Mouse (Mus musculus) thymus, adult 2 months (tissue): ENCODE data around the gene Mum1. TPM values are rescaled to one million over a fixed set of nuclear protein-coding genes. Genes with fewer than 3 reads are reported as not detected.

Source experiments
- DNase-seq: peaks from one replicate; pipeline ENCODE4 v3.0.0; 2021
- H3K27ac ChIP-seq: fragments of 200-500 bp; 2 replicates; pipeline ENCODE4 v1.5.1; 2012; ENCODE audit warnings: low read length, control low read depth; ENCODE audit not compliant: control insufficient read depth, insufficient read depth
- H3K27me3 ChIP-seq: fragments of 200-500 bp; 2 replicates; pipeline ENCODE4 v1.6.1; 2012; ENCODE audit warnings: mild to moderate bottlenecking, low read length, moderate library complexity, mixed read lengths; ENCODE audit not compliant: control insufficient read depth, insufficient read depth
- H3K36me3 ChIP-seq: fragments of 200-500 bp; 2 replicates; pipeline ENCODE4 v1.6.1; 2012; ENCODE audit warnings: mild to moderate bottlenecking, low read length, moderate library complexity; ENCODE audit not compliant: control insufficient read depth, insufficient read depth
- H3K4me1 ChIP-seq: fragments of 200-500 bp; replicated peaks from 2 replicates; pipeline ENCODE4 v1.6.1; 2012; ENCODE audit warnings: low read length; ENCODE audit not compliant: control insufficient read depth, insufficient read depth
- H3K4me3 ChIP-seq: fragments of 200-500 bp; 2 replicates; pipeline ENCODE4 v1.5.1; 2012; ENCODE audit warnings: mild to moderate bottlenecking, low read length, control low read depth, moderate library complexity; ENCODE audit not compliant: control insufficient read depth, insufficient read depth
- CTCF ChIP-seq: fragments of 200-500 bp; IDR thresholded peaks from 2 replicates; pipeline ENCODE4 v1.5.1; 2012; ENCODE audit warnings: mild to moderate bottlenecking, control low read depth, low read length, moderate library complexity, borderline replicate concordance; ENCODE audit not compliant: control insufficient read depth, poor library complexity, insufficient read depth; ENCODE audit errors: extremely low read depth
- POLR2A ChIP-seq: fragments of 200-500 bp; IDR thresholded peaks from 2 replicates; pipeline ENCODE4 v1.6.1; 2012; ENCODE audit warnings: mild to moderate bottlenecking, low read length, control low read depth, moderate library complexity; ENCODE audit not compliant: control insufficient read depth, poor library complexity, insufficient read depth; ENCODE audit errors: extremely low read depth
- WGBS: fragments of 180-500 bp; shearing (Covaris S2); methylation state at CpG from one replicate; pipeline ENCODE4 v1.1.7; 2018; 5-methylcytosine and 5-hydroxymethylcytosine counted together
- polyA plus RNA-seq: library from polyadenylated mRNA; depleted of rRNA; stranded (reverse); fragments of >200 nt; gene quantifications from 2 replicates; pipeline ENCODE4 v1.2.3, GENCODE M21; 2012

The Mum1 gene
- polyA plus RNA-seq, 1 experiment, result 111 TPM

DNA sequence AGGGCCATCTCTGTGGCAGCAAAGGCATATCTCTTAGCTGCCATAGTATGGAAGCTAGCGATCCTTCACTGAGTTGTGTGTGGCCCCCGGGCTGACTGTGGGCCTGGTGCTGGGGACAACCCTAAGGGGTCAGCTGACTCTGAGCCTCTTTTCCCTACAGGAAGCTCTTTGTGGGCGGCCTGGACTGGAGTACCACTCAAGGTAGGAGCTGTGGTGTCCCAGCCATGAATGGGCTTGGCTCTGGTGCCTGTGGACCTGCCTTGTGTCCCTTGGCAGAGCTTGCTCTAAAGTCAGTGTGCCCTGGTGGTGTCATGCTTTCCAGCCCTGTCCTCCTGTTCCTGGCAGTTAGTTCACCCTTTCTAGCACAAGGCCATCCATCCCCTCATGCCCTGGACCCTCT, 47.6 kb downstream of the Mum1 start:
- no peaks in the 10 kb centered on the region for H3K27me3 ChIP-seq
- no peak for TF ChIP-seq CTCF
- no peak for TF ChIP-seq POLR2A
- H3K27ac ChIP-seq, result no peak overlapping the region
- H3K4me3 ChIP-seq, result no peak overlapping the region
- peaks cover 36% of the 10 kb centered on the region for H3K36me3 ChIP-seq
- WGBS, result 93% methylated on average over 3 of the region's 3 CpGs
- DNase-seq, result no peak
- H3K4me1 ChIP-seq, result peaks cover 25% of the 10 kb centered on the region

DNA sequence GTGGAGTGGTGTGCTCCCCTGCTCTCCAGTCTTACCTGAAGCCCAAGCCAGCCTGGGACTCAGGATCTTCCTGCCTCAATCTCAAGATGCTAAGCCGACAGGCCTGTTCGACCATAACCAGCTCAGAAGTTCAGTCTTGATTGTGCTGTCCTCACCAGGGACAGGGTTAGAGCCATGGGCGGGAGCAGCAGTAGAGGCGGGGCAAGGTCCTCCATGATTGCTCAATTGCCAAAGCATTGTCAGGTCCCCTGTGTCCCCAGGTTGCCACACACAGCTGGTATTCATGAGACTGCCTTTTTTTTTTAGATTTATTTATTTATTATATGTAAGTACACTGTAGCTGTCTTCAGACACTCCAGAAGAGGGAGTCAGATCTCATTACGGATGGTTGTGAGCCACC, 50.0 kb downstream of the Mum1 start:
- no peak for TF ChIP-seq CTCF
- TF ChIP-seq POLR2A, result no peak
- WGBS, result 92% methylated on average over 5 of the region's 5 CpGs
- Histone ChIP-seq H3K27ac (no peak overlapping the region), H3K4me1 (peaks cover 10% of the 10 kb centered on the region), H3K36me3 (peaks cover 55% of the 10 kb centered on the region), H3K4me3 (no peak overlapping the region), H3K27me3 (no peaks in the 10 kb centered on the region)
- no peak for DNase-seq

DNA sequence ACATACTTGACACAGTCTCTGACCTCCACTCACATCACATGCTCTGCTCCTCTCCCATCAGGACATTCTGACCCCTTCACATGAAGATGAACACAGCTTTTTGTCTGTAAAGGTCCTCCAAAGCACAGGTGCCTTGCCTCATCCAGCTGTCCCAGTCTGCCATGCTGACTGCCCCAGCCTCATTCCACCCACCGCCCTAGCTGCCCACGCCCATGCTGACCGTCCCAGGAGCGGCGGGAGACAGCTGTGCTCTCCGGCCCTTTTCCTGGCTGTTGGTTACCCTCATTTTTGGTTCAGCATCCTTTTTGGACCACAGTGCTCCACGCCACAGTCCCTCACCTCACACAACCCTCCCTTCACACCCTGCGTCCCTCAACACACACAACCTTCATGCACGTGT, 52.2 kb downstream of the Mum1 start:
- no peaks in the 10 kb centered on the region for H3K27me3 ChIP-seq
- WGBS, result 96% methylated on average over 9 of the region's 9 CpGs
- no peak overlapping the region for H3K4me3 ChIP-seq
- H3K36me3 ChIP-seq, result peaks cover 57% of the 10 kb centered on the region
- no peak for TF ChIP-seq CTCF
- no peak for TF ChIP-seq POLR2A
- no peak overlapping the region for H3K27ac ChIP-seq
- H3K4me1 ChIP-seq, result no peaks in the 10 kb centered on the region
- DNase-seq, result no peak

DNA sequence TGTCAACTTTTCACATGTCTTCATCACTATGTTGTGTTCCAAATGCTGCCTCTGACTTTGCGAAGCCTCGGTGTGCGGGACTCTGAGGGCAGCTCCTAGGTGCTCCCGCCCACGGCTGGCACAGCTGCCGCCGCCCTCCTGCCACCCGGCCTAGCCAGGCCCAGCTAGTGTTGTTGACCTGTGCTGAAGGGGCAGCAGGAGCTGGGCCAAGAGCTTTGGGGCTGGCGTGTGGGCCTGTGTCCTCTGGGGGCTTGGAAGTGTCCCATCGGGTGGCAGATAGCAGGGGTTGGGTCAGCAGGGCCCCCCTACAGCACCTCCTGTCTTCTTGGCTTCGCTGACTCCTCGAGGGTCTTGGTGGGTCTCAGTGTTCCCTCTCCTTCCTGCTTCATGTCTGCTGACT, 53.0 kb downstream of the Mum1 start:
- no peak overlapping the region for H3K4me3 ChIP-seq
- H3K27me3 ChIP-seq, result no peaks in the 10 kb centered on the region
- TF ChIP-seq CTCF (no peak), POLR2A (no peak)
- no peak for DNase-seq
- H3K36me3 ChIP-seq, result peaks cover 63% of the 10 kb centered on the region
- 93% methylated on average over 12 of the region's 12 CpGs for WGBS
- H3K4me1 ChIP-seq, result no peaks in the 10 kb centered on the region
- H3K27ac ChIP-seq, result no peak overlapping the region

DNA sequence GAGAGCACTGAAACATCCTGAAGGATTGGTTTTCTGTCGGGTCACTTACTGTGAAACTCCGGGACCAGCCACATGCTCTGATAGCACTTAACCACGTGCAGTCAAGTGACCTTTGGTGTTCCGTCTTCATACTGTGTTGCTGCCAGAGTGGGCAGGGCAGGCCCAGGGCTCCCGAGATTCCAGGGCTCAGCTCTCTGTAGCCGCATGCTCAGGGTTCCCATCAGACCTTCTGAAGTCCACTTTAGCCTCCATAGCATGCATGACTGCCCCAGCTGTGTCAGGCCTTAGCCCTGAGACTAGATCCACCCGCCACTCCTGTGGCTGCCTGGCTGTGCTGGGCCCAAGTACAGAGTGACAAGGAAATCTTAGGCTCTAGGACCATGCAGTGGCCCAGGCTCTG, 55.1 kb downstream of the Mum1 start:
- Histone ChIP-seq H3K27me3 (no peaks in the 10 kb centered on the region), H3K4me1 (no peaks in the 10 kb centered on the region), H3K4me3 (no peak overlapping the region), H3K36me3 (peaks cover 70% of the 10 kb centered on the region), H3K27ac (no peak overlapping the region)
- no peak for DNase-seq
- TF ChIP-seq POLR2A (no peak), CTCF (no peak)
- WGBS, result 97% methylated on average over 7 of the region's 7 CpGs

DNA sequence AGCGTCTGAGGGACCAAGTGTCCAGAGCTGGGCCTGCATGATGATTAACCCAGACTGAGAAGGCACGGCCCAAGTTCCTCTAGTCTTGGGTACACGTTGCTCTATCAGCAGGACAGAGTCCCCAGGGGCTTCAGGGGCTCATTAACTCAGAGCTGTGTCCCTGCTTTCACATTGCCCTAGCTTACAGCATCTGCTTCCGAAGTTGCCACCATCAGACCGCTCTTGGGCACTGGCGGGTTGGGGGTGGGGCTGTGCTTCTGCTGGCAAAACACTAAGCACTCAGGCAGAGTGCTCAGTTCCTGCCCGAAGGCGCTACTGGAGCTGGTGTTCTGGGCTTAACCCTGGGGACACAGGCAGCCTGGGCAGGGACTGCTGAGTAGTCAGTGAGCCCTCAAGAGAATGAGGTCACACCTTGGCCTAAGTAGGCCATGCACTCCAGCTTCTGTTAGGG, 55.7 kb downstream of the Mum1 start:
- peaks cover 66% of the 10 kb centered on the region for H3K36me3 ChIP-seq
- TF ChIP-seq POLR2A, result no peak
- no peak for TF ChIP-seq CTCF
- no peak overlapping the region for H3K4me3 ChIP-seq
- H3K27ac ChIP-seq, result no peak overlapping the region
- WGBS, result 86% methylated on average over 8 of the region's 8 CpGs
- H3K27me3 ChIP-seq, result no peaks in the 10 kb centered on the region
- H3K4me1 ChIP-seq, result no peaks in the 10 kb centered on the region
- no peak for DNase-seq

DNA sequence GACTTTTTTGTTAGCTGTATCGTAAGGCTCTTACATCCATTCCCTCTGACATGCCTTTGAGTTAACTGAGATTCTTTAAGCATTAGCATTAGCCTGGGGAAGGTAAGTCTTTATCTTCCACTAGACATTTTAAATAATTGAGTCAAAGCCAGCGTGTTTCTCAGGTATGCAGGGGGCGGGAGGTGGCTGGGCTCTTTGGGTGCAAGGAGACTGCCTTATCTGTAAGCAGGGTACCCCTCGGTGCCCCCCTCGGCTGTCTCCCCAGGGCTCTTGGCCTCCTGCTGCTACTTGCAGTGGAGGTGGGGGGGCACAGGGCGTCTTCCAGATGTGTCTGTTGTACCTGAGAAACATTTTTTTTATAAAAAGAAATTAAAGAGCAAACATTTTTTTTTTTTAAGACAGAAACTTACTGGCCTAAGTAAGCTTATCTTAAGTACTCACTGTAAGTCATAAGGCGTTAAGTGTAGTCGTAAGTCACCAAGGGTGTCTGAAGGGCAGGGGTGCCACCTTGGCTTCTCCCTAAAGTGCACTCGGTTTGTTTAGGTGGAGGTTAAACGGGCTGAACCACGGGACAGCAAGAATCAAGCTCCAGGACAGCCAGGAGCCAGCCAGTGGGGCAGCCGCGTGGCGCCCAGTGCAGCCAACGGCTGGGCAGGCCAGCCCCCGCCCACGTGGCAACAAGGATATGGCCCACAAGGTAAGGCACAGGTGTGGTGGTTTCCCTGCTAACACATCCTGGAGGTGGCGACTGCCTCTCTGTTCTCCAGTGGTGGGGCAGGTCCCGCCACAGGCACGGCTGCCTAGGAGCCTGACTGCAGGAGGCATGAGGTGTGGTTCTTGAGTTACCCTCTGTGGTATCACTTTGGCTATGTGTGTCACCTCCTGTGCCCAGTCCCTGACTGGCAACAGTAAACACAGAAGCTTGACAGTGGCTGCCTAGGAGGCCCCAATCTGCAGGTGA, 56.5 kb downstream of the Mum1 start:
- no peak for DNase-seq
- Histone ChIP-seq H3K36me3 (peaks cover 63% of the 10 kb centered on the region), H3K4me1 (no peaks in the 10 kb centered on the region), H3K27ac (no peak overlapping the region), H3K27me3 (no peaks in the 10 kb centered on the region), H3K4me3 (no peak overlapping the region)
- 81% methylated on average over 20 of the region's 20 CpGs for WGBS
- TF ChIP-seq CTCF (no peak), POLR2A (no peak)
